Mouse (Mus musculus) MEL (cell line): Measurements from ENCODE around the gene Bdkrb1. TPM values are rescaled to one million over a fixed set of nuclear protein-coding genes. Genes with fewer than 3 reads are reported as not detected.

Experiments used
- DNase-seq: peaks from one replicate; pipeline ENCODE4 v3.0.0; 2011; ENCODE audit warnings: low read depth, low spot score
- H3K27ac ChIP-seq: 2 replicates; pipeline ENCODE4 v1.5.1; 2012; ENCODE audit warnings: low read depth, mild to moderate bottlenecking, control low read depth, low read length, moderate library complexity; ENCODE audit not compliant: control insufficient read depth
- H3K27me3 ChIP-seq, 2 experiments: fragments of 150-350 bp in 1 of 2; sonication (generic) in 1 of 2; 2 replicates each; pipeline ENCODE4 v1.6.1; 2012; ENCODE audit warnings: low read length in 2 of 2, mild to moderate bottlenecking in 2 of 2, improper control_type of control experiment in 1 of 2, moderate library complexity in 1 of 2; ENCODE audit not compliant: insufficient read depth in 2 of 2, control insufficient read depth in 1 of 2
- H3K36me3 ChIP-seq, 2 experiments: 2 replicates each; pipeline ENCODE4 v1.6.1; 2012 to 2014; ENCODE audit warnings: low read length in 2 of 2, improper control_type of control experiment in 1 of 2, inconsistent platforms in 1 of 2, mild to moderate bottlenecking in 1 of 2; ENCODE audit not compliant: insufficient read depth in 2 of 2, control insufficient read depth in 1 of 2
- H3K4me1 ChIP-seq, 2 experiments: fragments of 150-350 bp in 1 of 2; sonication (generic) in 1 of 2; 2 replicates each; pipeline ENCODE4 v1.6.1; 2012; ENCODE audit warnings: low read length in 2 of 2, improper control_type of control experiment in 1 of 2, mild to moderate bottlenecking in 1 of 2; ENCODE audit not compliant: insufficient read depth in 2 of 2, control insufficient read depth in 1 of 2
- H3K4me3 ChIP-seq, 2 experiments: fragments of 150-350 bp in 1 of 2; sonication (generic) in 1 of 2; 2 replicates each; pipeline ENCODE4 v1.5.1; 2012; ENCODE audit warnings: low read depth in 2 of 2, low read length in 2 of 2, mild to moderate bottlenecking in 2 of 2, moderate library complexity in 2 of 2, control low read depth in 1 of 2, improper control_type of control experiment in 1 of 2; ENCODE audit not compliant: control insufficient read depth in 1 of 2, insufficient read depth in 1 of 2
- H3K79me2 ChIP-seq: 2 replicates; pipeline ENCODE4 v1.6.1; 2012; ENCODE audit warnings: mild to moderate bottlenecking, low read length, moderate library complexity; ENCODE audit not compliant: control insufficient read depth, poor library complexity, insufficient read depth
- H3K9ac ChIP-seq: 2 replicates; pipeline ENCODE4 v1.6.1; 2012; ENCODE audit warnings: low read depth, mild to moderate bottlenecking, control low read depth, low read length, moderate library complexity; ENCODE audit not compliant: control insufficient read depth, poor library complexity, severe bottlenecking
- H3K9me3 ChIP-seq: fragments of 150-350 bp; sonication (generic); replicated peaks from 2 replicates; pipeline ENCODE4 v1.6.1; 2012; ENCODE audit warnings: mild to moderate bottlenecking, low read length, improper control_type of control experiment, moderate library complexity; ENCODE audit not compliant: insufficient read depth
- CHD1 ChIP-seq: IDR thresholded peaks from 2 replicates; pipeline ENCODE4 v1.6.1; 2012; ENCODE audit warnings: low read depth, mild to moderate bottlenecking, inconsistent platforms, low read length, improper control_type of control experiment
- CHD2 ChIP-seq: IDR thresholded peaks from 2 replicates; pipeline ENCODE4 v1.6.1; 2011; ENCODE audit warnings: low read length, improper control_type of control experiment
- E2F4 ChIP-seq: IDR thresholded peaks from 2 replicates; pipeline ENCODE4 v1.6.1; 2011; ENCODE audit warnings: low read depth, low read length, improper control_type of control experiment, borderline replicate concordance
- ELF1 ChIP-seq: IDR thresholded peaks from 2 replicates; pipeline ENCODE4 v1.6.1; 2014; ENCODE audit warnings: low read depth, mild to moderate bottlenecking, inconsistent platforms, low read length, improper control_type of control experiment, moderate library complexity
- EP300 ChIP-seq, 2 experiments: IDR thresholded peaks; 2 replicates each; pipeline ENCODE4 v1.6.1; 2011; ENCODE audit warnings: improper control_type of control experiment in 2 of 2, low read length in 2 of 2, low read depth in 1 of 2, mild to moderate bottlenecking in 1 of 2
- ETS1 ChIP-seq: IDR thresholded peaks from 2 replicates; pipeline ENCODE4 v1.6.1; 2012; ENCODE audit warnings: low read depth, mild to moderate bottlenecking, inconsistent platforms, low read length, improper control_type of control experiment, moderate library complexity
- GATA1 ChIP-seq: IDR thresholded peaks from 2 replicates; pipeline ENCODE4 v1.6.1; 2011; ENCODE audit warnings: low read depth, low read length, improper control_type of control experiment
- JUND ChIP-seq: IDR thresholded peaks from 2 replicates; pipeline ENCODE4 v1.6.1; 2011; ENCODE audit warnings: low read depth, mild to moderate bottlenecking, improper control_type of control experiment, low read length
- KAT2A ChIP-seq: conservative IDR thresholded peaks from 2 replicates; pipeline ENCODE4 v1.6.1; 2012; ENCODE audit warnings: low read depth, low read length, improper control_type of control experiment, inconsistent platforms
- MXI1 ChIP-seq: IDR thresholded peaks from 2 replicates; pipeline ENCODE4 v1.6.1; 2011; ENCODE audit warnings: mild to moderate bottlenecking, low read depth, low read length, improper control_type of control experiment
- NELFE ChIP-seq: IDR thresholded peaks from 2 replicates; pipeline ENCODE4 v1.6.1; 2011; ENCODE audit warnings: low read depth, low read length, improper control_type of control experiment
- NRF1 ChIP-seq: IDR thresholded peaks from 2 replicates; pipeline ENCODE4 v1.6.1; 2014; ENCODE audit warnings: low read depth, mild to moderate bottlenecking, inconsistent platforms, low read length, improper control_type of control experiment, moderate library complexity; ENCODE audit not compliant: poor library complexity, insufficient read depth, severe bottlenecking
- POLR2AphosphoS2 ChIP-seq: IDR thresholded peaks from 2 replicates; pipeline ENCODE4 v1.6.1; 2011; ENCODE audit warnings: low read length, improper control_type of control experiment
- POLR2AphosphoS5 ChIP-seq: IDR thresholded peaks from 2 replicates; pipeline ENCODE4 v1.6.1; 2012; ENCODE audit warnings: low read depth, borderline replicate concordance, mild to moderate bottlenecking, inconsistent platforms, low read length, moderate library complexity, mixed read lengths
- RAD21 ChIP-seq: IDR thresholded peaks from 2 replicates; pipeline ENCODE4 v1.6.1; 2011; ENCODE audit warnings: mild to moderate bottlenecking, low read depth, low read length, improper control_type of control experiment
- RCOR1 ChIP-seq: IDR thresholded peaks from 2 replicates; pipeline ENCODE4 v1.6.1; 2012; ENCODE audit warnings: low read depth, mild to moderate bottlenecking, inconsistent platforms, low read length, improper control_type of control experiment
- SIN3A ChIP-seq: IDR thresholded peaks from 2 replicates; pipeline ENCODE4 v1.6.1; 2012; ENCODE audit warnings: low read length, improper control_type of control experiment, inconsistent platforms
- SMC3 ChIP-seq: IDR thresholded peaks from 2 replicates; pipeline ENCODE4 v1.6.1; 2011; ENCODE audit warnings: low read depth, low read length, improper control_type of control experiment
- TCF12 ChIP-seq: IDR thresholded peaks from 2 replicates; pipeline ENCODE4 v1.6.1; 2014; ENCODE audit warnings: low read depth, mild to moderate bottlenecking, inconsistent platforms, low read length, improper control_type of control experiment, moderate library complexity
- USF2 ChIP-seq, 2 experiments: IDR thresholded peaks; 2 replicates each; pipeline ENCODE4 v1.6.1; 2011 to 2012; ENCODE audit warnings: improper control_type of control experiment in 2 of 2, low read length in 2 of 2, borderline replicate concordance in 1 of 2, inconsistent platforms in 1 of 2, low read depth in 1 of 2, mild to moderate bottlenecking in 1 of 2; ENCODE audit not compliant: insufficient read depth in 1 of 2
- ZKSCAN1 ChIP-seq: IDR thresholded peaks from 2 replicates; pipeline ENCODE4 v1.6.1; 2012; ENCODE audit warnings: low read depth, mild to moderate bottlenecking, inconsistent platforms, low read length, improper control_type of control experiment, moderate library complexity
- ZMIZ1 ChIP-seq: IDR thresholded peaks from 2 replicates; pipeline ENCODE4 v1.6.1; 2012; ENCODE audit warnings: low read depth, mild to moderate bottlenecking, inconsistent platforms, low read length, improper control_type of control experiment, moderate library complexity
- ZNF384 ChIP-seq: IDR thresholded peaks from 2 replicates; pipeline ENCODE4 v1.6.1; 2012; ENCODE audit warnings: low read depth, mild to moderate bottlenecking, inconsistent platforms, low read length, improper control_type of control experiment
- polyA plus RNA-seq, 2 experiments: library from polyadenylated mRNA; stranded (reverse) in 1 of 2; unstranded in 1 of 2; fragments of >175 nt in 1 of 2; fragments of >200 nt in 1 of 2; gene quantifications; 2 replicates each; pipeline versions ENCODE4 v1.2.1 to v1.2.4; 2012; ENCODE audit warnings: low replicate concordance in 2 of 2, low read depth in 1 of 2; ENCODE audit not compliant: insufficient read length in 2 of 2, insufficient read depth in 1 of 2, missing spikeins in 1 of 2
- total RNA-seq: library from RNA; depleted of rRNA; stranded (reverse); fragments of 300-350 nt; gene quantifications from 2 replicates; pipeline ENCODE4 v1.2.3, GENCODE M21; 2012

Gene Bdkrb1
- total and polyA plus RNA-seq, 3 experiments: 0.13 TPM; not detected in 2

DNA sequence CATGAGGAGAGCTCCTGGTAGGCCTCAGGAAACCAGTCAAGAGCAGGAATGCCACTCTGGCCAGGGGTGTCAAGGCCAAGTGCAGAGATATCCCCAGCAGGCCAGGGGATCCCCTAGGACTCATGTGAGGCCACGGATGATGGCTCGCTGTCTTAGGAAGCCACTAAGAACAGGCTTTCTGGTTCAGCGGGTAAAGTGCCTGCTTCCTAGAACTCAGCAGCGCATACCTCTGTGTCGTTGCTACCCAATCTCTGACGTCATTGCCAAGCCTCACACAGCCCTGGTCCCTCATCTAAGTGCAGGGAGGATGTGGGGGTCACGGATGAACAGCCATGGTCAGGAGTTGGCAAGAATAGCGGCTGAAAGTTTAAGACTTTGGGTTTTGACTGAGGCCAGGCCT lies 5.8 kb upstream of the Bdkrb1 start:
- Histone ChIP-seq H3K9ac (no peak overlapping the region), H3K4me3 (no peak overlapping the region), H3K4me1 (peaks cover 0 to 9% of the 10 kb centered on the region in 2 experiments; a peak in 2 of 4 replicates), H3K36me3 (no peaks in the 10 kb centered on the region; a peak in 1 of 4 replicates), H3K27me3 (no peaks in the 10 kb centered on the region), H3K27ac (no peak overlapping the region), H3K9me3 (no peaks in the 10 kb centered on the region)
- no peak for DNase-seq
- TF ChIP-seq KAT2A (no peak), EP300 (IDR thresholded peaks at IDR 0.05; ENCODE audit: low read depth in 1 of 2, low read length in 2 of 2) (no peak), ETS1 (no peak), CHD2 (no peak), NELFE (no peak), MXI1 (no peak), SMC3 (no peak), ZNF384 (no peak), POLR2AphosphoS5 (no peak), NRF1 (no peak), JUND (no peak), CHD1 (no peak), POLR2AphosphoS2 (no peak), ELF1 (no peak), RCOR1 (no peak), ZKSCAN1 (no peak), TCF12 (no peak), RAD21 (no peak), SIN3A (no peak)
- TF ChIP-seq, all 39 proteins: peak for 0
- no peaks in the 10 kb centered on the region for H3K79me2 ChIP-seq

DNA sequence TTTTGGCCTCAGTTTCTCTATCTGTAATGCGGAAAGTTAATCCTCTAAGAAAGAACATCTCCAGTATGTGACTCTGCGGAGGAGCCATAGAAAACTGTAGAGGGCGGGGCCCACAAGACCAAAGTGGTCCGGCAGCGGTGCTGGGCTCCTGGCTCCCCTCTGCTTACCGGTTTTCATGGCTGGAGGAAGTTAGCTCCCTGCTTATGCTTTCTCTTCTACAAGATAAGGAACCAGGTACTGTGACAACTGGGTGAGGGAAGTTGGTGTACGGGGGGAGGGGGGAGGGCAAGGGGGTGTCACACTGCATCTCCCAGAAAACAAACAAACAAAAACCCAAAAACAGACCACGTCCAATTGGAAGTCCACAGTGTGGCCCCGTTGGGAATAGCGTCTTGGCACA lies 4.4 kb upstream of the Bdkrb1 start:
- DNase-seq: peak; percentile 26
- Histone ChIP-seq H3K9me3 (no peaks in the 10 kb centered on the region), H3K27me3 (no peaks in the 10 kb centered on the region), H3K27ac (no peak overlapping the region), H3K36me3 (no peaks in the 10 kb centered on the region; a peak in 1 of 4 replicates), H3K9ac (no peak overlapping the region), H3K79me2 (no peaks in the 10 kb centered on the region), H3K4me1 (peaks cover 0 to 9% of the 10 kb centered on the region in 2 experiments; a peak in 2 of 4 replicates), H3K4me3 (no peak overlapping the region)
- TF ChIP-seq SMC3 (no peak), USF2 (IDR thresholded peaks at IDR 0.05; ENCODE audit: borderline replicate concordance in 1 of 2, insufficient read depth in 1 of 2, low read depth in 1 of 2, low read length in 2 of 2) (no peak), ZMIZ1 (no peak), POLR2AphosphoS2 (no peak), E2F4 (no peak), CHD2 (no peak), GATA1 (no peak)
